Mouse (Mus musculus): Measurements from ENCODE around the gene Apoc2. TPM values are rescaled to one million over a fixed set of nuclear protein-coding genes. Genes with fewer than 3 reads are reported as not detected.

The Apoc2 gene
- total RNA-seq (2015) (90.8 and 107 TPM in 2 replicates), total RNA-seq (2017) (79.2 and 97.6 TPM in 2 replicates)

DNA sequence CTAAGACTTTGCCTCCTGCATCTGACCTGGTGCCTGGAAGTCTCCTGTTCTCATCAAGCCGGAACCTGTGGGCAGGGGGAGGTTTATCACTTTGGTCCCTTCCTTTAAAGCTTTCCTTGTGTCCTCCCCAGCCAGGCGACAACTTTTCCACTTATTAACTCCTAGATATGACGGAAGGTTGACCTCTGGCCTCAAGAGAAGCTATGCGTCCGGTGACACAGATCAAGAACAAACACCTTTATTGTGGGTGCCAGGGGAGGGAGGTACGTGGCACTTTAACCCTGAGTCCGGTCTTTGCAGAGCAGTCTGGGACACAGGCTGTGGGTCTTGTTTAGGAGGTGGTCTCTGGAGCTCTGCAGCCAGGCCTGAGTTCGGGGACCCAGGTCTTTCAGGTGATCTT is at the start of gene Apoc2:
TSS of gene Apoc2 (minus strand) at position 70 of the 400 bp plus-strand sequence.
- no peak for ATAC-seq (ENCODE audit: poor library complexity, severe bottlenecking)

- no peak for ATAC-seq (ENCODE audit: poor library complexity, severe bottlenecking)
These were observed 48.8 kb upstream of the Apoc2 start for GRCm38 (mm10) chr7:19726541-19726940.

GRCm38 (mm10) chr7:19724167-19724566 is 46.4 kb upstream of the Apoc2 start:
- no peak for ATAC-seq (ENCODE audit: poor library complexity, severe bottlenecking)

- ATAC-seq (ENCODE audit: poor library complexity, severe bottlenecking), result no peak
These were observed 45.0 kb upstream of the Apoc2 start for GRCm38 (mm10) chr7:19722754-19723195.

- ATAC-seq (ENCODE audit: poor library complexity, severe bottlenecking), result no peak
These were observed 41.5 kb upstream of the Apoc2 start for GRCm38 (mm10) chr7:19719200-19719599.

DNA sequence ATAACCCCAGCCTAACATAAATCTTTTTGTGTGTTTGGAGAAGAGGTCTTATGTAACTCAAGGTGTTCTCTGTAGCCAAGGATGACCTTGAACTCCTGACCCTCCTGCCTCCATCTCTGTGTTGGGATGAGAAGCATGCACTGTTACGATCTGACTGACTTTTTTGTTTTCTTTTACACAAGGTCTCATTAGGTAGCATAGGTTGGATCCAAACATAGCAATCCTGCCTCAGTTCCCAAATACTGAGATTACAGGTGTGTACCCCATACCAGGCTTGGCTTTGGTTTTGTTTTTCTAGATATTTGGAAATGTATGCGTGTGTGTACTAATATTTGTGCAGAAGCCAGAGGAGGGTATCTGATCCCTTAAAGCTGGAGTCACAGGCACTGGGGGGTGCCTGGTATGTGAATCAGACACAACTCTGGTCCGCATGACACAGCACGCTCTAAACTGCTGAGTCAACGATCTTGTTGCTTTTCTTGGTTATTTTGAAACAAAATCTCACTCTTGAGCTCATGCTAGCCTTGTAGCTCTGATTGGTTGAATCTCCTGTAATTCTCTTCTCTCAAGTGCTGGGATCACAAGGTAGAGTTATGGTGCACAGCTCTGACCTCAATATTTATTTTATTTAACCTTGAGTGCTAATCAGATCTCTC is 40.7 kb upstream of the Apoc2 start:
- no peak for ATAC-seq (ENCODE audit: poor library complexity, severe bottlenecking)

- ATAC-seq (ENCODE audit: poor library complexity, severe bottlenecking), result no peak
These were observed 39.6 kb upstream of the Apoc2 start for GRCm38 (mm10) chr7:19717346-19717745.

DNA sequence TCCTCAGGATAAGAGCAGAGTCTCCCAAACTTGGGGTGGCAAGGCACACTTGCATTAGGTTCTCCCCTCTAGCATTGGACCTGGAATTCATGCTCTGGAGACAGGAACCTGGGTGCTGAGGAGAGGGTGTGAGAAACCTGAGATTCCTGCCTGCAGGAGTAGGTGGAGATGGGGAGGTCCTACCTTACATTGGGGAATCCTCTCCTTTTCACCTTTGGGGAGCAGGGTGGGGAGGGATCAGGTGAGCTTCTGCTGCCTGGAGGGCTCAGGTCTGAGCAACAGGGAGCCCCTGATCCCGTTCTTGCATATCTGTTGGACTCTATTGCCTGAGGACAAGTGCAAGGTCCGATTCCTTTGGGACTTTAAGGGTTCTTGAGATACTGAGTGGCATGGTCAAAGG is 39.1 kb upstream of the Apoc2 start:
- no peak for ATAC-seq (ENCODE audit: poor library complexity, severe bottlenecking)

- no peak for ATAC-seq (ENCODE audit: poor library complexity, severe bottlenecking)
These were observed 38.4 kb upstream of the Apoc2 start for GRCm38 (mm10) chr7:19716055-19716682.

DNA sequence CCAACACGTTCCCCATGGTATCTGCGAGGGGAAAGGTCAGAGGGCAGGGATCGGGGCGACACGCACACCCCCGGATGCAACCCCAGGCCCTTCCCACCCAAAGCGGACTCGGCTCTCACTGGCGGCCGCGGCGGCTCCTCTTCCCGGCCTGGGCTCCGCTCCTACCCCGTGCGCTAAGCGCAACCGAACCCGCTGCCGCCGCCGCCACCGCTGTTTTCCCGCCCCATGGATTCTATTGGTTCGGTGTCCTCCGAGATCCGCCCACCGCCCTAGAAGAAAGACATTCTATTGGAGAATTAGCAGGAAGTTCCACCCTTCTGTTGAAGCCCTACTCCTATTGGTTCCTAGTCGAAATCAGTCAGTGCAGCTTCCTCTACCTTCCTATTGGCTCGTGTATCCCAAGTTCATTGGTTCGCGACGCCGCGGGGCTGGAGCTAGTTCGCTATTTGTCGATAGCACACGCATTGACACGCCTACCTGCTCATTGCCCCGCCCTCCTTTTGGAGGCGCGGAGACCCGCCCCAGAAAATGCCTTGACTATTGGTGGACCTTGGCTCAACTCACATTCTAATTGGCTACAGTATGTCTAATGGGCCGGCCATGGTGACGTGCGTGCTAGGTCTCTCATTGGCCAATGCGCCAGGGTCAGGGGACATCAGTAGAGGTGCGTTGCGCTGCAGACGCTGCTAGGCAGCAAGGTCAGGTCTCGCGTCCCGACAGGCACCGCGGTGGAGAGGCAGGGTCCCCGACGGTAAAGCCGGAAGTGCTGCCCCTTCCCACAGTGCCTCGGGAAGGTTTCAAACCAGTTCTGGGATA is 37.7 kb upstream of the Apoc2 start, which contains the start of gene Tomm40:
TSS of gene Tomm40 (minus strand) at position 200 of the 816 bp plus-strand sequence.
- ATAC-seq (ENCODE audit: poor library complexity, severe bottlenecking), result peak; percentile 89

DNA sequence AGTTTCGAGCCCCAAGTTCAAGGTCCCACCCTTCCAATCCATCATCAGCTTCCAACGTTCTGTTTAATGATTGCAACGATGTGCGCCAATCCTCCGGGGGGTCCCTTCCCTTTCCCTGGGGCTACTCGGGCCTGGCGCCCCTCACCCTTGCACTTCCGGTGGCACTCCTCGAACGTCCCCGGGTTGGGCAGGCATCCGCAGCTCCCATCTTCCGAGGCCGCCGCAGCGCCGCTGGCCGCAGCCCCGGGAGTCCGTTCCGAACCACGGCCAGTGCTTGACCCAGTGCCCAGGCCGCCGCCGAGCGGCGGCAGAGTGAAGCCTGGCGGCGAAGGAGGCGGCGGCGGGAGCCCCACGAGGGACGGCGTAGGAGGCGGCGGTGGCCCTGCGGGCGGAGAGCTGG is 37.1 kb upstream of the Apoc2 start:
- ATAC-seq (ENCODE audit: poor library complexity, severe bottlenecking), result no peak

GRCm38 (mm10) chr7:19713598-19713997 is 35.9 kb upstream of the Apoc2 start:
- ATAC-seq (ENCODE audit: poor library complexity, severe bottlenecking), result no peak

- no peak for ATAC-seq (ENCODE audit: poor library complexity, severe bottlenecking)
These were observed 35.5 kb upstream of the Apoc2 start for GRCm38 (mm10) chr7:19713196-19713595.

GRCm38 (mm10) chr7:19712414-19712813 is 34.7 kb upstream of the Apoc2 start:
- ATAC-seq (ENCODE audit: poor library complexity, severe bottlenecking), result no peak

DNA sequence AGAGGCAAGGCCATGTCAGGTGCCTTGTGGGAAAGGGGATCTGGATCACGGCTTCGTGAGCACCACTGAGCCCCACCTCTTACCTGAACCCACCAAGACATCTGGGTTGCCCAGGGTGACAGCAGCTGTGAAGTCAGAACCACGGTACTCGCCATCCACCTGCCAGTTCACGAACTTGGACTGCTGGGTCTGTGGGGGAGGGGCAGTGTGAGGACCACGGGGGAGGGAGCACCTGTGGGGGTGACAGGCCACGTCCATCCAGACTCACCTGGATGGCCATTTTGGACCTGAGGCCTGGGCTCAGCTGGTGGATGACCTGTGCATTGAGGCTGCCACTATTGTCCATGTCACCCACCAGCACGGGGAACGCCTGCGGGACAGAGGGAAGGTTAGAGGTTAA is 32.9 kb upstream of the Apoc2 start:
- ATAC-seq (ENCODE audit: poor library complexity, severe bottlenecking), result no peak

DNA sequence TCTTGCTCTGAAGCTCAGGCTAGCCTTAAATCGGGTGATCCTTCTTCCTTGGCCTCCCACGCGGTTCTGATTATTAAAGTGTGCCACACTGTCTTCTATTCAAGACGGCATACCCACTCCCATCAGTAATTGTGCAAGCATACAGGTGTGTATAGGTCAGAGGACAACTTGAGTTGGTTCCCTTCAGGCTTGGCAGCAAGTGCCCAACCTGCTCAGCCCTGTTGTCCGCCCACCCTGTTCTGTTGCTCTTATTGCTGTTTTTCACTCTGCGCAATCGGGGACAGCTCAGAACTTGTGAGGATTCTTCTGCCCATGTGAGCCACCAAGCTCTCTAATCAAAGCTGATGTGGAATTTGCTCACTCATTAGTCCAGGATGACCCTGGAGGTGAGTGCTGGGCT is 27.5 kb upstream of the Apoc2 start:
- ATAC-seq (ENCODE audit: poor library complexity, severe bottlenecking), result no peak

DNA sequence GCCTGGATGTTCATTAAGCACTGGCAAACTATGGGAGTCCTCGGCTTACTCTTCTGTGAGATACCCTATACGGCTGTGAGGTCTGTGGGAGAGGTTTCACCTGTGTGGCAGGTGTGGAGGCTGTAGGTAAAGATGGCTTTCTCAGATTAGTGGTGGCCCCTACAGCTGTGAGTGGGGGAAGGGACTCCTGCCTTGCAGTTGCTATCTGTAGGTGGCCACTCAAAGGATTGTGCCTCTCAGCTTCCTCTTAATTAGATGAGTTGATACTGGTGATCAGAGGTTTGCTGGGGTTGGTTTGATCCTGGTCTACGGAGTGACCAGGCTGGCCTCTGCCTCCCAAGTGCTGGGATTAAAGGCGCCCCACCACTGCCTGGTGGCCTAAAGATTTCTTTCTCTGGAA is 26.7 kb upstream of the Apoc2 start:
- ATAC-seq (ENCODE audit: poor library complexity, severe bottlenecking), result no peak

- ATAC-seq (ENCODE audit: poor library complexity, severe bottlenecking), result no peak
These were observed 25.3 kb upstream of the Apoc2 start for GRCm38 (mm10) chr7:19702859-19703555.

DNA sequence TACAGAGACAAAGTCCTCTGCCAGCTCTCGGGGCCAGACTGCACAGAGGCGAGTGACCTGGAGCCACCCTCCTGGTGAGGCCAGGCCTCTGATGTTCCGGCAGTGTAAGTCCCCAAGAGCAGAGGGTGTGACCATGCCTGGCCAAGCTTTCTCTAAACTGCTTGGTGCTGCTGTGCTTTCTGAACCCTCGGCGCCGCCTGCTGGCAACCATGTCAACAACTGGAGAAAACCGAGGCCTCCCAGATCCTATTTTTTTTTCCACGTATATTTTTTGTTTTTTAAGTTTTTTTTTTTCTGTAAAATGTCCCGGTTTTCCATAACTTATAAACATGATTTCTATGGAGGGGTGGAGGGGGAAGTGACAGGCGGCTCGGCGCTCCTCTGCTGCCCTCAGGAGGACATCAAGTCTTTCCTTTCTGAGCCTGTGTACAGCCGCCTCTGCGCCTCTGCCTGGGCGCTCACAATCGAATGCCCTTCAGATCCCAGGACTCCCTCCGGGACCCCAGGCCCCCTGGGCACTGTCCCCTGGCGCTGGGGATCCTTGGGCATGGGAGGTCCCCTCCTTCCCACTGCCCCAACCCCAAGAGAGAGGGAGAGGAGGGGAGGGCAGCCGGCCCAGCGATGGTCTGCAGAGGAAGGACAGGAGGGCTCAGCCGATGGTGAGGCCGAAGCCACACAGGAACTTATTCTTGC is 23.5 kb upstream of the Apoc2 start:
- ATAC-seq (ENCODE audit: poor library complexity, severe bottlenecking), result peak; percentile 70

GRCm38 (mm10) chr7:19700299-19701068 is 22.7 kb upstream of the Apoc2 start:
- no peak for ATAC-seq (ENCODE audit: poor library complexity, severe bottlenecking)

Data from megakaryocyte, adult 5-6 weeks (primary cell).